Mouse (Mus musculus): ENCODE data around the gene Sgcg. TPM values are rescaled to one million over a fixed set of nuclear protein-coding genes. Genes with fewer than 3 reads are reported as not detected.

Gene Sgcg
- polyA plus RNA-seq, 1 experiment from 2014 or later = 0.20 TPM

DNA sequence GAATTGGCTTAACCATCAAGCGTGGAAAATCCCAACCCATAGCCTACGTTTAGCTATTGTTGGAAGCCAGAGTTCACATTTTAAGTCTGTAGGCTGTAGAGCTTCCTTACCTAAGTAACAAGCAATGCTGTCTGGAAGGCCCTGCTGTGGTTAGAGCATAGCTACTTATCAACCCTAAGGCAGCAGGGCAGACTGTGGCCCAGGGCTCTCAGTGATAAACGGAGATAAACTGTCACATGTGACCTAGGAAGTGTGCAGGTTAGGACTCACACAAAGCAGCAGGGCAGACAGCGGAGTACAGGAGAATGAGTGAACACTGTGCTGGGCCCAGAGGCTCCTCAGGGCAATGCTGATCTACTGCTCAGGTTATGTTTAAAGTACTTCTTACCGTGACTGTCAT, 28.5 kb downstream of the Sgcg start:
- no peak for ATAC-seq (replicated peaks)
- Histone ChIP-seq H3K4me2 (replicated peaks) (no peak overlapping the region), H3K27me3 (no peaks in the 10 kb centered on the region), H3K4me3 (no peak overlapping the region), H3K36me3 (no peaks in the 10 kb centered on the region), H3K9me3 (no peaks in the 10 kb centered on the region), H3K4me1 (peaks cover 6% of the 10 kb centered on the region; the same call in 1 of the 2 replicates), H3K9ac (replicated peaks) (no peak overlapping the region), H3K27ac (replicated peaks) (no peak overlapping the region)
- 91% methylated on average over 5 of the region's 5 CpGs for WGBS

- no peak for ATAC-seq (replicated peaks)
- H3K4me3 ChIP-seq = no peak overlapping the region
- H3K27ac ChIP-seq (replicated peaks) = no peak overlapping the region
- H3K4me1 ChIP-seq = peaks cover 6% of the 10 kb centered on the region; the same call in 1 of the 2 replicates
- 74% methylated on average over 1 of the region's 1 CpGs for WGBS
- H3K36me3 ChIP-seq = no peaks in the 10 kb centered on the region
- H3K9ac ChIP-seq (replicated peaks) = no peak overlapping the region
- H3K27me3 ChIP-seq = no peaks in the 10 kb centered on the region
- no peaks in the 10 kb centered on the region for H3K9me3 ChIP-seq
- no peak overlapping the region for H3K4me2 ChIP-seq (replicated peaks)
These were observed 32.1 kb downstream of the Sgcg start for GRCm38 (mm10) chr14:61226151-61226550.

GRCm38 (mm10) chr14:61224387-61225077, 33.8 kb downstream of the Sgcg start:
- H3K27me3 ChIP-seq = no peaks in the 10 kb centered on the region
- 72% methylated on average over 5 of the region's 5 CpGs for WGBS
- H3K36me3 ChIP-seq = no peaks in the 10 kb centered on the region
- H3K4me2 ChIP-seq (replicated peaks) = no peak overlapping the region
- H3K9ac ChIP-seq (replicated peaks) = no peak overlapping the region
- no peak overlapping the region for H3K4me3 ChIP-seq
- H3K9me3 ChIP-seq = no peaks in the 10 kb centered on the region
- no peak for ATAC-seq (replicated peaks)
- peaks cover 6% of the 10 kb centered on the region; the same call in 1 of the 2 replicates for H3K4me1 ChIP-seq
- no peak overlapping the region for H3K27ac ChIP-seq (replicated peaks)

- no peak for ATAC-seq (replicated peaks)
- Histone ChIP-seq H3K4me1 (peaks cover 6% of the 10 kb centered on the region; the same call in 1 of the 2 replicates), H3K9ac (replicated peaks) (no peak overlapping the region), H3K27ac (replicated peaks) (no peak overlapping the region), H3K27me3 (no peaks in the 10 kb centered on the region), H3K4me2 (replicated peaks) (no peak overlapping the region), H3K9me3 (no peaks in the 10 kb centered on the region), H3K36me3 (no peaks in the 10 kb centered on the region), H3K4me3 (no peak overlapping the region)
- 79% methylated on average over 4 of the region's 4 CpGs for WGBS
These were observed 34.5 kb downstream of the Sgcg start for GRCm38 (mm10) chr14:61223740-61224139.

DNA sequence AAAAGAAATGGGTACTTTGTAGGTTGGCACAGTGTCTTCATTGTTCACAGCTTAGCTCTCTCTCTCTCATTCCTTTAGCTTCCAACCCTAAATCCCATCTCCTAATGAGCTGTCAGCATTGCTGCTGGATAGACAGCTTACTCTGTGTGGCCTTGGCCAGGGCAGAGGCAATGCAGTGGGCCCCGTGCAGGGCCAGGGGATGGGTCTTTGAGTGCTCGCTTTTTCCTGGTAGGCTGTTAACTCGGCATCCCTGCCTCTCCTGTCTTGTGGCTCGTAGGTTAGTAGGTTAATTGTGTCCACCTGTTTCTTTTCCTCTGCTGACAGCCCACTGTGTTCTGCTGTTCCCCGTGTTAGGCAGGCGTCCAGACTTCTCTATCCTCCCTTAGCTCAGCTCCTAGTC, 35.8 kb downstream of the Sgcg start:
- Histone ChIP-seq H3K9me3 (no peaks in the 10 kb centered on the region), H3K4me3 (no peak overlapping the region), H3K27me3 (no peaks in the 10 kb centered on the region), H3K27ac (replicated peaks) (no peak overlapping the region), H3K36me3 (no peaks in the 10 kb centered on the region), H3K9ac (replicated peaks) (no peak overlapping the region), H3K4me2 (replicated peaks) (no peak overlapping the region), H3K4me1 (peaks cover 6% of the 10 kb centered on the region; the same call in 1 of the 2 replicates)
- WGBS = 31% methylated on average over 6 of the region's 6 CpGs
- no peak for ATAC-seq (replicated peaks)

GRCm38 (mm10) chr14:61221166-61221565, 37.1 kb downstream of the Sgcg start:
- Histone ChIP-seq H3K4me2 (replicated peaks) (no peak overlapping the region), H3K9me3 (no peaks in the 10 kb centered on the region), H3K9ac (replicated peaks) (no peak overlapping the region), H3K27me3 (no peaks in the 10 kb centered on the region), H3K4me1 (peaks cover 6% of the 10 kb centered on the region; the same call in 1 of the 2 replicates), H3K4me3 (no peak overlapping the region), H3K27ac (replicated peaks) (no peak overlapping the region), H3K36me3 (no peaks in the 10 kb centered on the region)
- WGBS = 91% methylated on average over 5 of the region's 5 CpGs
- no peak for ATAC-seq (replicated peaks)

DNA sequence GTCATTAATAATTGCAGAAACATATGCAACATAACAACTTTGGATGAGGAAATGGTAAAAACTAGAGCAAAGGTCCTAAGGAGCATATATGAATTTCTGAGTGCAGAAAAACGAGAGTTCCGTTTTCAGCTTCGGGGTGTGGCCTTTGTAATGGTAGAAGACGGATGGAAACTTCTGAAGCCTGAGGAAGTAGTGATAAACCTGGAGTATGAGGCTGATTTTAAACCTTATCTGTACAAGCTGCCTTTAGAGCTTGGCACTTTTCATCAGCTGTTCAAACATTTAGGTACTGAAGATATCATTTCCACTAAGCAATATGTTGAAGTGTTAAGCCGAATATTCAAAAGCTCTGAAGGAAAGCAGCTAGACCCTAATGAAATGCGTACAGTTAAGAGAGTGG, 46.5 kb downstream of the Sgcg start:
- Histone ChIP-seq H3K4me2 (replicated peaks) (no peak overlapping the region), H3K9ac (replicated peaks) (no peak overlapping the region), H3K27me3 (no peaks in the 10 kb centered on the region), H3K27ac (replicated peaks) (no peak overlapping the region), H3K9me3 (no peaks in the 10 kb centered on the region), H3K4me3 (no peak overlapping the region), H3K36me3 (peaks cover 69% of the 10 kb centered on the region), H3K4me1 (no peaks in the 10 kb centered on the region)
- 95% methylated on average over 6 of the region's 6 CpGs for WGBS
- ATAC-seq (replicated peaks) = no peak

DNA sequence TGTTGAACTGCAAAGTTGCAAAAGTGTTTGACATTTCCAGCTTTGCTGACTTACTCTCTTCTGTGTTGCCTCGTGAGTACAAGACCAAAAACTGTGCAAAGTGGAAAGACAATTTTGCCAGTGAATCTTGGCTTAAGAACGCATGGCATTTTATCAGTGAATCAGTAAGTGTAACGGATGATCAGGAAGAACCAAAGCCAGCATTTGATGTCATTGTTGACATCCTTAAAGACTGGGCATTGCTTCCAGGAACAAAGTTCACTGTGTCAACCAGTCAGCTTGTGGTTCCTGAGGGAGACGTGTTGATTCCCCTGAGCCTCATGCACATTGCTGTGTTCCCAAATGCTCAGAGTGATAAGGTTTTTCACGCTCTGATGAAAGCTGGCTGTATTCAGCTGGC, 48.2 kb downstream of the Sgcg start:
- H3K9me3 ChIP-seq = no peaks in the 10 kb centered on the region
- no peak overlapping the region for H3K4me3 ChIP-seq
- ATAC-seq (replicated peaks) = no peak
- H3K9ac ChIP-seq (replicated peaks) = no peak overlapping the region
- H3K4me2 ChIP-seq (replicated peaks) = no peak overlapping the region
- WGBS = 88% methylated on average over 5 of the region's 5 CpGs
- H3K27ac ChIP-seq (replicated peaks) = no peak overlapping the region
- H3K27me3 ChIP-seq = no peaks in the 10 kb centered on the region
- H3K4me1 ChIP-seq = no peaks in the 10 kb centered on the region
- peaks cover 86% of the 10 kb centered on the region for H3K36me3 ChIP-seq

GRCm38 (mm10) chr14:61194416-61194815, 63.9 kb downstream of the Sgcg start:
- no peak for ATAC-seq (replicated peaks)
- WGBS = 29% methylated on average over 4 of the region's 4 CpGs

DNA sequence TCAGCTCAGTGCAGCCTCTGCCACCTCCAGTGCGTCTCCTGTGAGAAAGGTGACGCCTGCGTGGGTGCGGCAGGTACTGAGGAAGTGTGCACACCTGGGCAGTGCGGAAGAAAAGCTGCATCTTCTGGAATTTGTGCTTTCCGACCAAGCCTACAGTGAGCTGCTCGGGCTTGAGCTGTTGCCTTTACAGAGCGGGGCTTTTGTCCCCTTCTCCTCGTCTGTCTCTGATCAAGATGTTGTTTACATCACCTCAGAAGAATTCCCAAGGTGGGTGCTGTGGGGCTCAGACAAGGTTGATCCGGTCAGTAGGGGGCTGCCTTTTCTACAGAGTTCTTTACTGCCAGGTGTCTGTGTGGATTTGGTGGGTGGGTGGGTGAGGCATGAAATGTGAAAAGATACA, 66.0 kb downstream of the Sgcg start:
- H3K4me1 ChIP-seq = 0 out of 2 replicates have a peak, but pooled peaks cover 5% of the 10 kb centered on the region
- peaks cover 49% of the 10 kb centered on the region for H3K36me3 ChIP-seq
- no peak overlapping the region for H3K4me3 ChIP-seq
- no peak overlapping the region for H3K27ac ChIP-seq (replicated peaks)
- no peak overlapping the region for H3K4me2 ChIP-seq (replicated peaks)
- no peak overlapping the region for H3K9ac ChIP-seq (replicated peaks)
- no peaks in the 10 kb centered on the region for H3K9me3 ChIP-seq
- no peaks in the 10 kb centered on the region for H3K27me3 ChIP-seq
- 80% methylated on average over 10 of the region's 10 CpGs for WGBS
- ATAC-seq (replicated peaks) = no peak

More at GRCm38 (mm10) chr14:61194416-61194815, 63.9 kb downstream of the Sgcg start:
- Histone ChIP-seq H3K9ac (replicated peaks) (no peak overlapping the region), H3K9me3 (no peaks in the 10 kb centered on the region), H3K4me2 (replicated peaks) (no peak overlapping the region), H3K36me3 (peaks cover 55% of the 10 kb centered on the region), H3K4me3 (no peak overlapping the region), H3K27me3 (no peaks in the 10 kb centered on the region), H3K27ac (replicated peaks) (no peak overlapping the region), H3K4me1 (0 out of 2 replicates have a peak, but pooled peaks cover 5% of the 10 kb centered on the region)

GRCm38 (mm10) chr14:61191904-61192303, 66.4 kb downstream of the Sgcg start:
- Histone ChIP-seq H3K4me2 (replicated peaks) (no peak overlapping the region), H3K9ac (replicated peaks) (no peak overlapping the region), H3K4me3 (no peak overlapping the region), H3K36me3 (peaks cover 45% of the 10 kb centered on the region), H3K9me3 (no peaks in the 10 kb centered on the region), H3K4me1 (0 out of 2 replicates have a peak, but pooled peaks cover 5% of the 10 kb centered on the region), H3K27me3 (no peaks in the 10 kb centered on the region), H3K27ac (replicated peaks) (no peak overlapping the region)
- no peak for ATAC-seq (replicated peaks)
- 92% methylated on average over 7 of the region's 7 CpGs for WGBS

- H3K36me3 ChIP-seq = no peaks in the 10 kb centered on the region
- peak overlapping the region; percentile 92 for H3K27ac ChIP-seq (replicated peaks)
- peak overlapping the region; percentile 90 for H3K4me3 ChIP-seq
- under 1% methylated on average over 37 of the region's 37 CpGs for WGBS
- peak overlapping the region; percentile 51 for H3K4me2 ChIP-seq (replicated peaks)
- no peaks in the 10 kb centered on the region for H3K27me3 ChIP-seq
- ATAC-seq (replicated peaks) = peak; percentile 41
- H3K9ac ChIP-seq (replicated peaks) = peak overlapping the region; percentile 88
- peaks cover 26% of the 10 kb centered on the region for H3K4me1 ChIP-seq
- no peaks in the 10 kb centered on the region for H3K9me3 ChIP-seq
These were observed 85.1 kb downstream of the Sgcg start for GRCm38 (mm10) chr14:61173229-61173628.

All from forebrain, embryonic 15.5 days (tissue).